Mouse (Mus musculus) left cerebral cortex, postnatal 25 days (tissue): ENCODE results near the gene Myo1c. TPM values are rescaled to one million over a fixed set of nuclear protein-coding genes. Genes with fewer than 3 reads are reported as not detected.

Experiments
- DNase-seq, 2 experiments: peaks; one replicate each; pipeline ENCODE4 v3.0.0; 2022; ENCODE audit warnings: low spot score in 2 of 2, mixed read lengths in 1 of 2
- intact Hi-C: fragments of 180-260 bp; cut with DNase I; formaldehyde crosslinking; loops from one replicate; pipeline ENCODE4 v1.15.1; 2025
- total RNA-seq, 2 experiments: library from RNA; stranded (reverse); gene quantifications; 2 replicates each; pipeline ENCODE4 v1.2.3; 2021

Gene Myo1c
- total RNA-seq, 2 experiments from 2014 or later, result 17.4 to 19.0 TPM

DNA sequence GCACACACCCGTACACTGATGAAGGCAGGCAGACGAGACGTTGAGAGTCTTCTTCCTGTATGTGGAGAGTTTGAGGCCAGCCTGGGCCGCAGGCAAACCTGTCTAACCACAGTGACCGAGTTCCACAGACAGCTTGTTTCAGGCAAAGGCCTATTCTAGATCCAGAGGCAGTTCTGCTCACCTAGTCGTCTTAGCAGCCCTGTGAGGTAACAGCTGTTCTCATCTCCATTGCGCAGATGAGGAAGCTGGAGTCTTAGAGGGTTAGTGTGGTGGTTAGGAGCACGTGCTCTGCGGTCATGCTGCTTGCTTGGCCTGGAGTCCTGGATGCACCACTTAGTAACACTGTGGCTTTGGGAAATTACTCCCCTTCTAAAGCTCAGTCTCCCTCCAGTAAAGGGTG lies 5.6 kb upstream of the Myo1c start:
- DNase-seq, result no peak
- intact Hi-C loops, result no loop called here

GRCm38 (mm10) chr11:75647681-75648211 lies 2.6 kb upstream of the Myo1c start:
- intact Hi-C loops, result no loop called here
- peak; percentile 32 to 64 for DNase-seq

DNA sequence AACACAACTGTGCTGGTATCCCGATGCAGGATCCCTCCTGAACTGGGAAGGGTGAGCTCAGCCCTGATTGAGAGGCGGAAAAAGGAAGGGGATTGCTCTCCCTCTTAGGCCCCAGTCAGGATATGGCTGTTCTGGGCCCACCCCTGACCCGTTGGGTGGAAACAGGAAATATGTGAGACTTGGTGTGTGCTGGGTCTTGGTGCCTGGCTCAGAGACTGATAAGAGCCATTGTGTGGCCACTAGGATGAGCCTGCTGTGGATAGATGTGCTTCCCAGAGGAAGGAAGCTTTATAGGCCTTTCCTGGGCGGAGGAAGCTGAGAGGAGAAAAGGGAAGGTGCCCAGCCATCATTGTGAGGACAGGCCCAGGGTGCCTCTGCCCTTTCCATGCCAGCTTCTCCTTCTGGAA lies 1.1 kb upstream of the Myo1c start:
- intact Hi-C loops, result no loop called here
- no peak for DNase-seq

GRCm38 (mm10) chr11:75650958-75651425 lies 688 bp downstream of the Myo1c start:
- no peak for DNase-seq
- intact Hi-C loops, result loop anchor here (2.0 kb wide), 1 partner anchor 20 kb away; the partner anchor contains the start of gene Inpp5k

- DNase-seq, result peak; percentile 75 to 88
- intact Hi-C loops, result loop anchor here (2.0 kb wide), 1 partner anchor 21 kb away; the partner anchor contains the start of gene Inpp5k
Observed at GRCm38 (mm10) chr11:75651426-75652221, 1.3 kb downstream of the Myo1c start.

- intact Hi-C loops, result no loop called here
- DNase-seq, result no peak
Observed at GRCm38 (mm10) chr11:75652222-75652941, 2.1 kb downstream of the Myo1c start.

DNA sequence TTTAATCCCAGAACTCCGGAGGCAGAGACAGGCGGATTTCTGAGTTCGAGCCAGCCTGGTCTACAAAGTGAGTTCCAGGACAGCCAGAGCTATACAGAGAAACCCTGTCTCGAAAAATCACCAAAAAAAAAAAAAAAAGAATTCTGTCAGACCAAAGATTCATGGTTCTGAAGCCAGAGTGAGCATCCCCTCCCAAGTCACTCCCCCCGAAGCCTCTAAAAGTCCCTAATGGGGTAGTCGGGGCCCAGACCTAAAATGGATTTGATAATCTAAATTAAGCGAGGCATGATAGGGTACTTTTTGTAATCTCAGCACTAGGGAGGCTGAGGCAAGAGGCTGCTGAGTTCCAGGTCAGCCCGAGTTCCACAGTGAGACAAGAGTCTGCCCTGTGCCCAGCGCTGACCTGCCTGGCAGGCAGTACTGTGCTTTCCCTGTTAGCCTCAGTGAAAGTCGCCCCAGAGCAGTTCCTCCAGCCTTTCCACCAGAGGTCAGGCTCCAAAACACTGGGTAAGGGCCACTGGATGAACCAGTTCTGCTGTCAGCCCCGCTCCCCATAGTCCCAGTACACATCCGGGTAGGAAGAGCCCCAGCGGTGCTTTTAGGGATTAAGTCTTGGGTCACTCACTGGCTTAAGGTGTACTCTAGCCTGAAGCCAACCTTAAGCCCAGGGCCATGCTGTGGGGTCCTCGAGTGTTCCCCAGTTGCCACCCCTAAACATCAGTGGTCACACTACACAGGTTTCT lies 2.8 kb downstream of the Myo1c start:
- DNase-seq, result no peak
- intact Hi-C loops, result no loop called here

GRCm38 (mm10) chr11:75653781-75654470 lies 3.6 kb downstream of the Myo1c start:
- peak; percentile 27 to 47 for DNase-seq
- intact Hi-C loops, result no loop called here

DNA sequence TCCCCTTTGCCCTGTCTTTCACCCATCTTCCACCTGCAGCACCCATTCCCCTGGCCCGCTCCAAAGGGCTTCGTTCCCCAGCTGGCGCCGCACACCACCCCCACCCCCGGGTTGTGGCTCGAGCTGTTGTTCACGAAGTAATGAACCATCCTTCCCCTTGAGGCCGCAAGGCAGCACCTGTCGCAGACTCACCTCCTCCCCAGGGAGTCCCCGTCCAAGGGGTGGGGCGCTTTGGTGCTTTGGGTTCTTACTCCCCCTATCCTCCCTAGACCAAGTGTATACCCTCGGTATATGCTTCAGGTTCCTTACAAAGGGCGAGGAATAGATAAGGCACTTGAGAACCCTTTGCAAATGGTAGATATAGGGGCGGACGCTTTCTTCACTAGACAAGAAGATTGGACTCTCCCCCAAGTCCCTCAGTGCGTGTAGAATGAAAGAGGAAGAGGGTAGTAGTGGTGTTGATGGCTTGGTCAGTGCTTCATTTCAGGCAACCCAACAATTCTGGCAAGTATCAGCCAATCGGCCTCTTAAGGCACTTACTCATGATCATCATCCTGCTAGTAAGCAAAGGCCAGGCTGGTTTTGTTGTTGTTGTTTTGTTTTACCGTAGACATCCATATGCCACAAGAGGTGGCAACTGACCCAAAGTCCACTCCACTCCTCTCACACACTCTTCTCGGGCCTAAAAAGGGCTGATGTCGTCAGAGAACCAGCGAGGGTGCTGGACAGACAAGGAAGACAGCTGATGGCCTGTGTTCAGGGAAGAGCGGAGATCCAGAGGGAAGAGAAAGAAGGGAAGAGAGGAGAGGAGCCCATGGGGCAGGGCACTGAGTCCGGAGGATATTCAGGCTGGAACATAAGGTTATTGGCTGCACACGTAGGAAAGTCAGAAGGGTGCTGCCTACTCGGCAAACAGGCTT lies 4.4 kb downstream of the Myo1c start:
- intact Hi-C loops, result no loop called here

GRCm38 (mm10) chr11:75655621-75656545 lies 5.6 kb downstream of the Myo1c start:
- intact Hi-C loops, result no loop called here
- peak; percentile 61 to 64 for DNase-seq

More for the DNA sequence above, 4.4 kb downstream of the Myo1c start:
- no peak for DNase-seq

DNA sequence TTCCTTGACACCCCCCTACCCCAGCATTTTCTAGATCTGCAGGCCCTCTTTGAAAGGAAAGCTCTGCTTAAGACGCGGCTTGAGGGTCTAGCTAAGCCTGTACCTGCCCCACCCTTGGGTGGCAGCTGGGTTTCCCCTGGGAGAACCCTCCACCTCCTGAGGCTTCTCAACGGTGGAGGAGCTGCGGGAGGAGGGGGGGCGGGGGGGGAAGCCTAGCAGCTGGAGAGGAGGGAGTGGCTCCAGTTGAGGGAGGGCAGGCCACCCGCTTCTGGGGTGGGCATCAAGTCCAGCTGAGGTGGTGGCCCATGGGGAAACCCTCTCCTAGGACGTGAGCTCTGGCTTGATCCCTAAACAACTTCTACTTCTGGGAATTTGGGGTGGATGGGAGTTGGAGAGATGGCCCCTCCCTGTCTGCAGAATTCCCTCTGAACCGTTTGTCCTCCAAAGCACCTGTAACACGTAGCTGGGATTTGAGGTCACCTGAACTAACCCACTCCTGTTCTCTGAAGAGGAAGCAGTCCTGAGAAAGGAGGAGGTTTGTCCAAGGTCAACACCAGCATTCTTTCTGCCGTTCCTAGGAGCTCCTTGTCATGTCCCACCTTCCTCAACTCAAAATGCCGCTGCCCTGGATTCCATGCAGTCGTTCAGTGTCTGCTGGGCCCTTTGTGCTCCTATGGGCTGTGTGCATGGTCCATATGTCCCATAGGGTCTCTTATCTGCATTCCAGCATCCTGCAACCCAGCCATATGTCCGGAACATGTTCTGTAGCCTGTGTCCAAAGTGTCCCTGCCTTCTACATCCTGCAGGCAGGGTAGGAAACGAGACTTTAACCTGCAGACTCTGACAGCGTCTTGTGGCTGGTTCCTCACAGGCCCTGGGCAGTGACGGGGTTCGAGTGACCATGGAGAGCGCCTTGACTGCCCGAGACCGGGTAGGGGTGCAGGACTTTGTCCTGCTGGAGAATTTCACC lies 6.6 kb downstream of the Myo1c start:
- intact Hi-C loops, result no loop called here
- DNase-seq, result no peak

- intact Hi-C loops, result no loop called here
- no peak for DNase-seq
Observed at GRCm38 (mm10) chr11:75657841-75658240, 7.5 kb downstream of the Myo1c start.

DNA sequence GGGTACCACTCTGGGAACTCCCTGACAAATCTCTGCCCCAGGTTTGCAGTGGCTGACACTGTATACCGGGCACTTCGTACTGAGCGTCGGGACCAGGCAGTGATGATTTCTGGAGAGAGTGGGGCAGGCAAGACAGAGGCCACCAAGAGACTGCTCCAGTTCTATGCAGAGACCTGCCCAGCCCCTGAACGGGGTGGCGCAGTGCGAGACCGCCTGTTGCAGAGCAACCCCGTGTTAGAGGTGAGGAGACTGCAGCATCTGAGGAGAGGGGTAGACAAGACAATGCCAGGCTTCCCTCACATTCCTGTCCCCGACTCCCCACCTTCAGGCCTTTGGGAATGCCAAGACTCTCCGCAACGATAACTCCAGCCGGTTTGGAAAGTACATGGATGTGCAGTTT lies 8.0 kb downstream of the Myo1c start:
- intact Hi-C loops, result no loop called here
- DNase-seq, result no peak

DNA sequence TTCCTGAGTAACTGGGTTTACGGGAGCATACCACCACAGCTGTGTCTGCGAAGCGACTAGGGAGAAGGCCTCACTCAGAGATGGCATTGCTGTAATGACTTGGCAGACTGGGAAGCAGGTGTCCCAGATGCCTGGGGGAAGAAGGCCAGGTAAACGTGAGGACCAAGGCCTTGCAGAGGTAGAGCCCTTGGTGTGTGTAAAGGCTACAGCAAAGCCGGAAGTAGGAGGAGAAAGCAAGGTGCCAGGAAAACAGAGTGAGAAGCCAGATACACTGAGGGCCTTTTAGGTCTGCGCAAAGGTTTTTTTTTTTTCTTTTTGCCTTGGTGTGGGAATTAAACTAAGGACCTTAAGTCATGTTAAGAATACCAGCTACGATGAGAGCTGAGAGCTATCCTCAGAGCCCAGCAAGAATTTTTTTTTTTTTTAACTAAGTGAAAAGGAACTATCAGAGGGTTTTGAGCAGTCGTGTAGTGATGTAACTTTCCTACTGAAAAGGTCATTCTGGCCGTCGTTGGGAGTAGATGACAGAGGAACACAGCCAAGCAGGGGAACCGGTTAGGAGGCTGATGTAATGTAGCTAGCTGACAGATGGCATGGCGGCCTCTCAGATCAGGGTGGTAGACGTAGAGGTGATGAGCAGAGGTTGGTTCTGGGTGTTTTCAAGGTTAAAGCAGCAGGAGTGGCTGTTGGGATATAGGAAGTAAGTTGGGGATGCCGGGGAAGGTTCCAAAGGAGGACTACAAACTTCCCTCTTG lies 8.9 kb downstream of the Myo1c start:
- DNase-seq, result no peak
- intact Hi-C loops, result no loop called here

DNA sequence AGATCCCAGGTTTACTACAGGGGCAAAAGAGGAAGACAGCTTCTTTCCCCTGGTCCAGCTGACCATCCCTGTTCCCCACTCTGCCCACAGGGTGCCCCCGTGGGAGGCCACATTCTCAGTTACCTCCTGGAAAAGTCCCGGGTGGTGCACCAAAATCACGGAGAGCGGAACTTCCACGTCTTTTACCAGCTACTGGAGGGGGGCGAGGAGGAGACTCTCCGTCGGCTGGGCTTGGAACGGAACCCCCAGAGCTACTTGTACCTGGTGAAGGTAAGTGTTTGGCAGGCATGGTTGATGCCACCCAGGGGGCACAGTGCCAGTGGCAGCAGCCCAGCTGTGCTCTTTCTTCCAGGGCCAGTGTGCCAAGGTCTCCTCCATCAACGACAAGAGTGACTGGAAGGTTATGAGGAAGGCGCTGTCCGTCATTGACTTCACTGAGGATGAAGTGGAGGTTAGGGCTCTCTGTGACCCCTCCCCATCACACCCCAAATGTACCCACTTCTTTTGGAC lies 9.8 kb downstream of the Myo1c start:
- DNase-seq, result no peak
- intact Hi-C loops, result no loop called here
